Mouse (Mus musculus) MEL (cell line): ENCODE measurements around the gene Dvl2.

ENCODE experiments used
- CTCF ChIP-seq, 3 experiments: IDR thresholded peaks in 2 of 3; conservative IDR thresholded peaks in 1 of 3; 2 replicates each; pipeline ENCODE4 v1.5.1; 2011 to 2012; ENCODE audit warnings: low read length in 3 of 3, low read depth in 2 of 3, mild to moderate bottlenecking in 2 of 3, improper control_type of control experiment in 1 of 3, inconsistent platforms in 1 of 3, mixed read lengths in 1 of 3, moderate library complexity in 1 of 3; ENCODE audit not compliant: control insufficient read depth in 1 of 3, insufficient read depth in 1 of 3, poor library complexity in 1 of 3, severe bottlenecking in 1 of 3
- EP300 ChIP-seq, 2 experiments: IDR thresholded peaks; 2 replicates each; pipeline ENCODE4 v1.6.1; 2011; ENCODE audit warnings: improper control_type of control experiment in 2 of 2, low read length in 2 of 2, low read depth in 1 of 2, mild to moderate bottlenecking in 1 of 2
- HCFC1 ChIP-seq: IDR thresholded peaks from 2 replicates; pipeline ENCODE4 v1.6.1; 2012; ENCODE audit warnings: low read depth, mild to moderate bottlenecking, inconsistent platforms, low read length, improper control_type of control experiment, moderate library complexity
- JUND ChIP-seq: IDR thresholded peaks from 2 replicates; pipeline ENCODE4 v1.6.1; 2011; ENCODE audit warnings: low read depth, mild to moderate bottlenecking, improper control_type of control experiment, low read length
- KAT2A ChIP-seq: conservative IDR thresholded peaks from 2 replicates; pipeline ENCODE4 v1.6.1; 2012; ENCODE audit warnings: low read depth, low read length, improper control_type of control experiment, inconsistent platforms
- MAFK ChIP-seq: IDR thresholded peaks from 2 replicates; pipeline ENCODE4 v1.6.1; 2011; ENCODE audit warnings: low read depth, mild to moderate bottlenecking, low read length, improper control_type of control experiment, borderline replicate concordance
- MYB ChIP-seq: IDR thresholded peaks from 2 replicates; pipeline ENCODE4 v1.6.1; 2011; ENCODE audit warnings: mild to moderate bottlenecking, low read depth, low read length, improper control_type of control experiment
- POLR2A ChIP-seq, 2 experiments: IDR thresholded peaks; 2 replicates each; pipeline ENCODE4 v1.6.1; 2011 to 2012; ENCODE audit warnings: low read length in 2 of 2, mild to moderate bottlenecking in 2 of 2, control low read depth in 1 of 2, improper control_type of control experiment in 1 of 2, low read depth in 1 of 2, moderate library complexity in 1 of 2; ENCODE audit not compliant: control insufficient read depth in 1 of 2, insufficient read depth in 1 of 2, poor library complexity in 1 of 2
- POLR2AphosphoS5 ChIP-seq: IDR thresholded peaks from 2 replicates; pipeline ENCODE4 v1.6.1; 2012; ENCODE audit warnings: low read depth, borderline replicate concordance, mild to moderate bottlenecking, inconsistent platforms, low read length, moderate library complexity, mixed read lengths
- SMC3 ChIP-seq: IDR thresholded peaks from 2 replicates; pipeline ENCODE4 v1.6.1; 2011; ENCODE audit warnings: low read depth, low read length, improper control_type of control experiment
- TAL1 ChIP-seq: IDR thresholded peaks from 2 replicates; pipeline ENCODE4 v1.6.1; 2012; ENCODE audit warnings: mild to moderate bottlenecking, inconsistent platforms, low read length, moderate library complexity, mixed read lengths
- UBTF ChIP-seq: IDR thresholded peaks from 2 replicates; pipeline ENCODE4 v1.6.1; 2012; ENCODE audit warnings: low read depth, mild to moderate bottlenecking, inconsistent platforms, low read length, improper control_type of control experiment, moderate library complexity, borderline replicate concordance; ENCODE audit not compliant: insufficient read depth
- ZC3H11A ChIP-seq: IDR thresholded peaks from 2 replicates; pipeline ENCODE4 v1.6.1; 2012; ENCODE audit warnings: low read depth, mild to moderate bottlenecking, inconsistent platforms, low read length, improper control_type of control experiment
- ZNF384 ChIP-seq: IDR thresholded peaks from 2 replicates; pipeline ENCODE4 v1.6.1; 2012; ENCODE audit warnings: low read depth, mild to moderate bottlenecking, inconsistent platforms, low read length, improper control_type of control experiment

- TF ChIP-seq ZNF384 (no peak), POLR2A (IDR thresholded peaks at IDR 0.05; ENCODE audit: control insufficient read depth in 1 of 2, insufficient read depth in 1 of 2, low read depth in 1 of 2, low read length in 2 of 2, poor library complexity in 1 of 2) (no peak), SMC3 (peak; percentile 41; the same call in 1 of the 2 replicates), CTCF (IDR thresholded peaks at IDR 0.05 in 2 of 3, conservative IDR thresholded peaks at IDR 0.05 in 1 of 3; ENCODE audit: control insufficient read depth in 1 of 3, insufficient read depth in 1 of 3, low read depth in 2 of 3, low read length in 3 of 3, poor library complexity in 1 of 3, severe bottlenecking in 1 of 3) (peak; percentile 12 to 47 (median 33); a peak in 5 of 6 replicates), POLR2AphosphoS5 (no peak), HCFC1 (no peak), KAT2A (no peak), ZC3H11A (no peak), MAFK (no peak), EP300 (IDR thresholded peaks at IDR 0.05; ENCODE audit: low read depth in 1 of 2, low read length in 2 of 2) (no peak), TAL1 (no peak), MYB (no peak), UBTF (no peak), JUND (no peak)
These were observed 48.1 kb upstream of the Dvl2 start for GRCm38 (mm10) chr11:69952274-69952673.
